Mouse (Mus musculus) retina, postnatal 7 days (tissue): ENCODE results near the gene Rpl13a.
"Not testable (repeated sequence)": the region's sequence is repeated elsewhere in the genome, so short reads cannot be mapped to it uniquely, and the experiment has no call there.

Source experiments
- DNase-seq: peaks from one replicate; pipeline ENCODE4 v3.0.0-alpha.2; 2012; ENCODE audit warnings: low read depth, low spot score

Rpl13a gene

DNA sequence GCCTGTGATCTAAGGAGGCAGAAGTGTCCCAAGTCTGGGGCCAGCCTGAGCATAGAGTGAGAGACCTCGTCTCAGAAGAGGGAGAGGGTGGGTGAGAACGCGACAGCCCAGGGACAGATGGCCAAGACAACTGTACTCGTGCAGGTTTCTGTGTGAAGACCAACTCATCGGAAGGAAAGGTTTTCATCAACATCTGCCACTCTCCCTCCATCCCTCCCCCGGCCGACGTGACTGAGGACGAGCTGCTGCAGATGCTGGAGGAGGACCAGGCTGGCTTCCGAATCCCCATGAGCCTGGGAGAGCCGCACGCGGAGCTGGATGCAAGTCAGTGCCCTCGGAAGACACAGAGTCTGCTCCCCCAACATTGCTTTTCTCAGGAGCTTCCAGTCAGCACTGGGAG is 28.9 kb upstream of the Rpl13a start:
- DNase-seq, result no peak

DNA sequence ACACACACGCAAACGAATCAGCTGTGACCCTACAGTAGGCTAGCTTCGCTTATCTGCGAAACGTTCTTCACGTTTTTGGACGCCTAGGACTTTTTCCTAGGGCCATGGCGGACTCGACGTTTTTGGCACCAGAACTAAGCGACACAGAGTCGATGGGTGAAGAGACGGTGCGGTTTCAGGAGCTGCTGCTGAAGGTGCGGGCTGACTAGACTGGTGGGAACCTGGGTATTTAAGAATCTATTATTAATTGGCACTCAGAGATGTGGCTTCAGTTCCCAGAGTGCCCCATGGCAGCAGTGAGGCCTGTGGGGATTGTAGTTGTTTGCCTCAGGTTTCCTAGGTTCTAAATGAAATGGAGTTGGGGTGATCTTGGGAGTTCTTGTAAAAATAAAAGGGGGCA is 27.6 kb upstream of the Rpl13a start:
- DNase-seq, result no peak

DNA sequence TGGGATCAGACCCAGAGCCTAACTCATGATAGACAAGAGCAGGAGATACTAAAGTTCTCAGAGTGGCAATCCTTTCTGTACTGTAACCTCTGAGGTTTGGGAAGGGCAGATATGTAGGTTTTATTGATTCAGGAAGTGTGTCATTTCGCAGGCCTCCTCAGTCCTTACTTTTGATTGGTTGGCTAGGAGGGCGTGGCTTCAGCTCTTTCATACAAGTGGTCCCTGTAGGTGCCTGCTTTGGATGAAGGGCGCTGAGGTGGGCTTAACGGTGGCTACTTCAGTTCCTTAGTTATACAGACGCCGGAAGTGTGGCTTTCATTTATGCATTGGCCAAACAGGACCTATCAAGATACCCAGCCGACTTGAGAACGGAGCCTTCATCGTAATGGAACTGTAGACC is 27.0 kb upstream of the Rpl13a start:
- DNase-seq, result no peak

DNA sequence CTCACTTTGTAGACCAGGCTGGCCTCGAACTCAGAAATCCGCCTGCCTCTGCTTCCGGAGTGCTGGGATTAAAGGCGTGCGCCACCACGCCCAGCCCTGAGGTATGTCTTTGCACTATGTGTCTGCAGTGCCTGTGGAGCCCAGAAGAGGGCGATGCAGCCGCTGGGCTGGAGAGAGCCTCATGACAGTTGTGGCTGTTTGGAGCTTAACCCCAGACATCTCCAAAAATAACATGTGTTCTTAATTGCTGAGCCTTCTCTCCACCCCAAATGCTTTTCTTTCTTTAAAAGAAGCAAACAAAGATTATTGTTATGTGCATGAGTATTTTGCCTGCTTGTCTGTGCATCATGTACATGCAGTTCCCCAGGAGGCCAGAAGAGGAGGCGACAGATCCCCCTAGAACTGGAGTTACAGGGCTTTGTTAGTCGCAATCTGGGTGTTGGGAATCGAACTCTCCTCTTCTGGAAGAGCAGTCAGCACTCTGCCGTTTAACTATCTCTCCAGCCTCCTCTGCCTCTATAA is 26.5 kb upstream of the Rpl13a start:
- no peak for DNase-seq

DNA sequence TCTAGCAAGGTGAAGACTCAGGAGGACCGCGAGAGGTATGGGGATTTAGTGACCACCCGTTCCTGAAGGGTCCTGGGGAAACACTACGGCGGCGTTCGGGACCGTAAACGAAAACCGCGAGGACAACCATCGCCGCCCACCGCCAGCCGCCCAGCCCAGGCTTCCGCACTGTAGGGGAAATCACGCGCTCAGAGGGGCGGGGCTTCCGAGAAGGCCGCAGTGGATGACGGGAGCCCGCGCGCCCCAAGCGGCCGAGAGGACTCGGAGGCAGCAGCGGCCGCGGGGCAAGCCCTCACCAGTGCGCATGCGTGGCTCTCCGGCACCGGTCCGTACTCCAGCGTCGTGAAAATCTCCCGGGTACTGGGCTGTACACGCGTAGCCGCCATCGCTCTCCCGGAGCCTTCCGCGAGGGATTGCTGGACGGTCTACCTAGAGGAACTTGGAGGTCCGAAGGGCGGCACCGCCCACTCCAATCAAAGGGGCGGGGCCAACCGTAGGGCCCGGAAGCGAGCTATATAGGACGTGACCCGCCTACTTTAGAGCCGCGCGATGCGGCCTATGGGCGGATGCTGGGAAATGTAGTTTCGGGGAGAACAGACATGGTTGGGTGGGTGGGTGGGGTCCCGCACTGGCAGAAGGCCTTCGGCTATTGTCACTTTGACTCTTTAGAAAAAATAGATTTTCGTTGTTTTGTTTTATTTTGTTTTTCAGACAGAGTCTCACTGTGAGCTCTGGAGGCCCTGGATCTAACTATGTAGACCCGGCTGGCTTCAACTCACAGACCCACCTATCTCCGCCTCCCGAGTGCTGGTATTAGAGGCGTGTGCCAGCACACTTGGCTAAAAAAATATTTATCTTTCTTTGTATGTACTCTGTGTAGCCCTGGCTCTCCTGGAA is 25.8 kb upstream of the Rpl13a start, which contains the start of the genes Pih1d1 and Aldh16a1:
Gene Pih1d1, plus strand, starts transcription at position 208 of the 897 bp plus-strand sequence.
Gene Aldh16a1, minus strand, starts transcription at position 489 of the 897 bp plus-strand sequence.
- DNase-seq, result peak; percentile 92

DNA sequence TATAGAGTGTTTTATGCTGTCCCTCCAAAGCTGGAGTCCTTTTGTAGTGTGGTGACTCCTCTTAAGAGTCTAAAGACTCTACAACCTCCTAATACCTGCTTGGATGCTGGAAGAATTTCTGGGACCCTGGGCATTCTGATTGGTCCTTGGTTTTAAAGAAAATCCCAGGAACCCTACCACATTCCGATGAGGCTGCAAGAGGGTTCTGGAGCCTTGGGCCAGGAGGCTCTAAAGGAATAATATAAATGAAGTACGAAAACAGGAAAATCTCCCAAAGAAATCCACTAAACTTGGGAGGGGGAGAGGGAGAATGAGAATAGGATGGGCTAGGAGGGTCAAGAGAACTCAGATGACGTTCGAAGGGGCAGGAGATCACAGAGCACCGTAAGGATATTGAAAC is 25.0 kb upstream of the Rpl13a start:
- no peak for DNase-seq

DNA sequence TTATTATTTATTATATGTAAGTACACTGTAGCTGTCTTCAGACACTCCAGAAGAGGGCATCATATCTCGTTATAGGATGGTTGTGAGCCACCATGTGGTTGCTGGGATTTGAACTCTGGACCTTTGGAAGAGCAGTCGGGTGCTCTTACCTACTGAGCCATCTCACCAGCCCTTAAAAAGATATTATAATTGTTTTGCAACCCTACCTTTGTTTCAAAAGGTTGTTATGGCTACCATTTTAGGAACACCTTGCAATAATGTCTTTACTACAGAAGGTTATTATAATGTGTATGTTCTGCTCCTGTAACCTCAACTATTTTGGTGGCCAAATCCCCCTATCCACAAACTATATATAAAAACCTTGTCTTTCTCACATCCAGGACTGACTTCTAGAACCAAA is 24.5 kb upstream of the Rpl13a start:
- DNase-seq, result not testable (repeated sequence)

DNA sequence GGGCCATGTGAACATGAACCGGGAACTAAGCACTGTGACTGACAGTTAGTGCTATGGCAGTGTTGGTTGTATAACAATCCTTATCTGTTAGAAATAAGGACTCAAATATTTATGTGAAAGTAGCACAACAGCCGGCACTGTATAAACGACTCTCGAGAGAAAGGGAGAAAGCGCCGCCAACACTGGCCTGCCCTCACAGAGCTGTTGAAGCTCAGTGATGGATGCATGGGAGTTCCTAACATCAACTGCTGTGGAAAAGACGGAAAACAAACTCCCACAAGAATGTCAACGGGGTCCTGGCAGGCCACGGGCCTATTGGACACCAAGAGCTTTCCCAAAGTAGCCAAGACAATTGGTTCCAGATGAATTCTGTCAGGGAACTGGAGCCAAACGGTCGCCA is 22.7 kb upstream of the Rpl13a start:
- no peak for DNase-seq

DNA sequence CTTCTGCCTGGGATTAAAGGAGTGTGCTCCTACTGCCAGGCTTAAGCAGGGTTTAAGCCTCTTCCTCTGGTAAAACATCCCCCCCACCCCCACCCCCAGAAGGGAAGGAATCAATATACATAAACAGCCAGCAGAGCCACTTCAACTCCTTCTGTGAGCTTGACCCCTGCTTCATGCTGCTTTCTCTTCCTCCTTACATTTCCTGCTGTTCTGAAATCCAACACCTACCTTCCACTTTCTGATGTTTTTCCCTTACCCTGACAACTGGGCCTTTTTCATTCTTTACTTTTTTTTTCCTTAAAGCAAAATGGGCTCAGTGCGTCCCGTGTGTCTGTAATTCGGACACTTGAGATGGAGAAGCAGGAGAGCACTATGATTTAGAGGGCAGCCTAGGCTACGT is 21.8 kb upstream of the Rpl13a start:
- no peak for DNase-seq

DNA sequence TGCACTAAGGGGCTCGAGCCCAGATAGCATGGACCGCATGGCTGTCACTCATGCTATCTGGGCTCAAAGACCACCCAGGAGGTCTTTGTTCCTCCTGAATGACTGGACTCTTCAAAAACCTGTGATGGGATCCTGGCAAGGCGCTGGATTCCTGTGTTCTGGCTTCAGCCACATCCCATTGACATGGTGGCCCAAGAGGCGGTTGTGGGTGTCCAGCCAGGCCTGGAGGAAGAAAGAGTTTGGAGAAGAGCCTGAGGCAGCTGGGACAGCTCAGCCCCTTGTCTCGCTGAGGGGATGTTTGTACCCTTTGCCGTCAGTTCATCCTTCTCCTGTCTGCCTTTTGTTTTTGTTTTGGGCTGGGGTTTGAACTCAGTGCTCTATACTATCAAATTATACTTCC is 21.0 kb upstream of the Rpl13a start:
- DNase-seq, result no peak

DNA sequence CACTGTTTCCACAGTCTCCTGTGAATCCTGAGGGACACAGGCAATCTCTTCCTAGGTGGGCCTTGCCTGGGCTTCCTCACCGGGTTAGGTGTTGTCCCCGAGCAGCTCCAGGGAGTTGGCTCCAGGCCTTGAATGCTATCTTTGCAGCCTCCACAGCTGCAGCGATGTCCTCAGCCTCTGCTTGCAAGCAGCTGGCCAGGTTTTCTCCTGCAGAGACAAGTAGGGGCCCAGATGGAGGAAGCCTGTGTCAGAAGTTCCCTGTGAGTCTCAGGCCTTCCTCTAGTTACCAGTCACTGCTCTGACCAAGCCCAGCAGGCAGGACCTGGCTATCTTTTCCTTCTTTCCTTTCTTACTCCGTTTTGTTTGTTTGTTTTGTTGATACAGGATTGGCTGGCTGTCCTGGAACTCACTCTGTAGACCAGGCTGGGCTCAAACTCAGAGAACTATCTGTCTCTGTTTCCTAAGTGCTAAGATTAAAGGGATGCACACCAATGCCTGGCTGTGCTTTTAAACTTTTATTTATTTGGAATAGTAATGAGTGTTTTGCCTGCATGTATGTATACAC is 20.1 kb upstream of the Rpl13a start:
- DNase-seq, result no peak

DNA sequence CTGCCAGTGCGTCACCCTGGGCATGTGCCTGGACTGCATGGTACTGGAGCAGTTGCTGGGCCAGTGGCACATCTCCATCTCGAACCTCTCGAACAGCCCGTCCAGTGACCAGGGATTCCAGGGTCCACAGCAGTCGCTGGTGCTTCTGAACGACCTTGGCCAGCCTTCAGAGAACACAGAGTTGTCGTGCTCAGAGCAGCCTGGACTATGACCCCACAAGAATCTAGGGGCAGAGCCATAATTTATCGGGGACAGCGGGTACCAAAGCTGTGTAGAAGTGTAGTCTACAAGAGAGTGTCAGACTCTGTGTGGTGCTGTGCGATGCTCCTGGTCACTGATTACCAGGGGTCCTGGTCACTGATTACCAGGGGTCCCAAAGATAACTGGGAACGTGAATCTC is 19.3 kb upstream of the Rpl13a start:
- no peak for DNase-seq

DNA sequence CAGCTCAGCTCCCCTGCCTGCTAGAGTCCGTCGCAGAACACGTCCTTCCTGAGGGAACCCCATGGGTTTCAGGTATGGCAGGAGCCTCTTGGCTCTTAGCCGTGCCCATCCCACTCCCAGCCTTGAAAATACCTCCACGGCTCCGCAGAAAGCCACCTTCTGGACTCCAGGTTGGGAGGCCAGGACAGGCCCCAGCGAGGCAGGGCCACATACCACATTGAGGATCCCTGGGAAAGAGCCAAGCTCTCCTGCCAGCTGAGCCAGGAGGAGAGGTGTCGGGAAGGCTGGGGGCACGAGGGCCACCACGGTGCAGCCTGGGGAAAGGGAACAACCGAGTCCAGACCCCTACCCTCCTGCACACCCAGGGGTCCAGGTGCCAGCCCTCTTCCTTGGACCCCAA is 18.7 kb upstream of the Rpl13a start:
- DNase-seq, result no peak

DNA sequence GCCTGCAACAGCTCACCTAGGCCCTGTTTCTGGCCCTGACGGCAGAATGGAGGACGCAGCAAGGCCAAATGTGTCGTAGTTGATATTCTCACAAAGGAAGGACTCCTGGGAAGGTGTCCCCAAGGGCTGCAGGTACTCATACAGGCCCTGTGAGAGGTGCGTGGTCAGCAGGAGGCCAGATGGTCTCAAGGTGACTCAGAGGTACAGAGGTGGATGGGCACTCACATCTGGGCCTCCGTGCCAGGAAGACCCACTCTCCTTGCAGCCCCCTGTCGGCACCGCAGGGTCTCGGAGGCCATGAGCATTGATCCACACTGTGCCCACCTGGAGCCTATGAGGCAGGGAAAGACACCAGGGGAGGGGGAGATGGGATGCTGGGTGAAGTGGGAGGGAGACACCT is 16.9 kb upstream of the Rpl13a start:
- DNase-seq, result no peak

DNA sequence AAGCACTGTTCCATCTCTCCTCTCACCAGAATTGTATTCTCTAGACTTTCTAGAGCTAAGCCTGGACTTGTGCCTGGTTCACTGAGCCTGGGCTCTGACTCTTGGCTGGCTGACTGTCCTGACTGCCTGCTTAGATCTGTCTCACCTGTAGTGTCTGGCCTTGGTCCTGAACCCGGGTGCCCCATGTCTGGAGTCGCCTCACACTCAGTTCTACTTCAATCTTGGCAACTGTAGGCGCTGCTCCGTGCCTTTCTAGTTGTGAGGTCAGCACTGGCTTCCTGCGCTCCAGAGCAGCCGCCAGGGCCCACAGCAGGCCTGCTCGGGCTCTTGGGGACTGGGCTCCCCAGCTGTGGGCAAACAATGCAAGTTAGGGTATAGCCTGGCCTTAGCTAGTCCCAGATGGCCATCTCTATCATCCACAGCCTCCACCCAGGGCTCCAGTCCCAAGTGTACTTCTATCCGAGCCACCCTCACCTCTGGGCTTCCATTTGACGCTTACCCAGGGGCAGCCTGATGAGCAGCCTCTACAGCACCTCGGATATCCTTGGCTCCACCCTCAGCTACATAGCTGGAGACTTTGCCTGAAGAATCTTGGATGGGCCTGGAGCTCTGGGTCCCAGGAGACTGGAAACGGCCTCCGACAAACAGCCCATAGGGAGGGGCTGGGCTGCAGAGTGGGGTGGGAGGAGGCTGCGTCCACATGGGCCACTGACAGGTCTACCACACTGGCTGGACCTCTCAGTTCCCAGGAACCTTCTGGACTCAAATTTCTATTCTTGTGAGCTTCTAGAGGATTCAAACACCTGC is 16.0 kb upstream of the Rpl13a start:
- no peak for DNase-seq

DNA sequence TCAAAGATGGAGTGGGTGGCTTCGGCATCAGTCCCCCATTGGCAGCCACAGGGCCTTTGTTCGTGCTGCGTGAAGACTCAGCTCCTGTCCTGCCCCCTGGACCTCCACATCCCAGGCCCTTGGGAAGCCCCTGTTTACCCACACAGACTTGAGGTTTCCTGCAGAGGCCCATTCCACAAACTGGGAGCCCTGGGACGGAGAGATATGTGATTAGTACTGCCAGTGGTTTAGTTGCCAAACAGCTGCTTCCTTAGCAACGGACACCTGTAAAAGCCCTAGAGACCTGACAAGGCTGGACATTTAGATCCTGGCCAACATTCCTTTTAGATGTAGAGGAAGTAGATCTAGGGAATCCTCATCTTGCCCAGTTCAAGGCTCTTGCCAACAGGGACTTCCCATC is 13.4 kb upstream of the Rpl13a start:
- DNase-seq, result no peak

DNA sequence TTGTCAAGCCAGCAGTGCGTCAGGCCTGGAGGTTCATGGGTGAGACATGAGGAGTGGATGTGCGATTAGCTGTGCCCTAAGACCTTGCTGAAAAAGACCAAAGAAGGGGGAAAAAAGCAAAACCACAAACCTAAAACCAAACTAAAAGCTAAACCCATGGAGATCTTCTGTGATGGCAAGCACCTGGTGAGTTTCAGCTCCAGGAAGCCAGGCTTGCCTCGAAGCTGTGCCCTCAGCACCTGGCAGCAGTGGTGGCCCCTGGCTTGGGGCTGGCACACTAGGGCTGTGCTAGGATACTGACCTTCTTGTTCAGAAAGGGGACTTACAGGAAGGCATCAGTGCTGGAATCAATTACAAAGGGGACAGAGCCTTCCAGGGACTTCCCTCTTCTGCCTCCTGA is 12.8 kb upstream of the Rpl13a start:
- no peak for DNase-seq

DNA sequence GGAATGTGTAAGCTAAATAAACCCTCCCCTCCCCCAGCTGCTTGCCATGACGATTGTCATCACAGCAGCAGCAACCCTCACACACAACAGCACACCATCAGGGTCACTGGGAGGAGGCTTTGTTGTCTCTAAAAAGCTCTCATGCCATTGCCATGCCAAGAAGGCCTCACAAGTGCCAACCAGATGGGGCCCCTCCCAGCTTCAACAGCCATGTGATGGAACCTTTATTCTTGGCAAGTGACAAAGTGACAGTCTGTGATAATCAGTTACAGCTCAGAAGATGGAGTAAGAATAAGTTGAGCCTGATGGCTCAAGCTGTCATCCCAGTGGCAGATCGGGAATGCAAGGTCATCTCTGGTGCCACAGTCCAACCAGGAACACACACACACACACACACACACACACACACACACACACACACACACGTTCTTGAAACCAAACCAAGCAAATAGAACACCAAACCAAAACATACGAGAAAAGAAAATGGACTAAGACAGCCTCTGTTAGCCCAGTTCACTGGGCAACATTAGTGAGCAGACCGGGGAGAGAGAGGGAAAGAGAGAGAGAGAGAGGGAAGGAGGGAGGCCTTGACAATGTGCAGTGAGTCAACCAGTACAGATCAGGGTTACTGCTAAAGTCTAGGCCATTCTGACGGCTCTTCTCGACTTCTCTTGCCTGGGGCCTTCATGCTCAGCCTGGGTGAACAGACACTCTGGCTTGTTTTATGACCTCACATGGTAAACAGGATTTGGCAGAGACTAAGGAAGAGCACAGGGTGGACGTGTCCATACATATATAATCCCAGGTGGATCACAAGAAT is 11.6 kb upstream of the Rpl13a start:
- DNase-seq, result no peak

DNA sequence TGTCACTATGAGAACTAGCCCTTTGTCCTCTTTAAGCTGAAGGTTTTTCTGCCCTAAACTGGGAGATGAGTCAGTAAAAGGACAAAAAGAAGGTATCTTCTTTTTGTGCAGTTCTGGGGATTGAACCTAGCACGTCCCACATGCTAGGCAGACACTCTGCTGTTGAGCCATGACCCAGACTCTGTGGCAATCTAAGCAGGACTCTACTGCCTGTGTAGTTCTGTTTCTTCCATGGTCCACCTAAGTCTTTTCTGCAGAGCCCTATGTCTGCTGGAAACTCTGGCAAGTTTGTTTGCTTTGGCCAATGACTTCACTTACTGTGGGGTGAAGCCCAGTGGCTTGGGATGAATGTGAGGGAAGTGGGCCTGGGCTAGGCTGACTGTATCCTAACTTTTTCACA is 9.8 kb upstream of the Rpl13a start:
- no peak for DNase-seq

DNA sequence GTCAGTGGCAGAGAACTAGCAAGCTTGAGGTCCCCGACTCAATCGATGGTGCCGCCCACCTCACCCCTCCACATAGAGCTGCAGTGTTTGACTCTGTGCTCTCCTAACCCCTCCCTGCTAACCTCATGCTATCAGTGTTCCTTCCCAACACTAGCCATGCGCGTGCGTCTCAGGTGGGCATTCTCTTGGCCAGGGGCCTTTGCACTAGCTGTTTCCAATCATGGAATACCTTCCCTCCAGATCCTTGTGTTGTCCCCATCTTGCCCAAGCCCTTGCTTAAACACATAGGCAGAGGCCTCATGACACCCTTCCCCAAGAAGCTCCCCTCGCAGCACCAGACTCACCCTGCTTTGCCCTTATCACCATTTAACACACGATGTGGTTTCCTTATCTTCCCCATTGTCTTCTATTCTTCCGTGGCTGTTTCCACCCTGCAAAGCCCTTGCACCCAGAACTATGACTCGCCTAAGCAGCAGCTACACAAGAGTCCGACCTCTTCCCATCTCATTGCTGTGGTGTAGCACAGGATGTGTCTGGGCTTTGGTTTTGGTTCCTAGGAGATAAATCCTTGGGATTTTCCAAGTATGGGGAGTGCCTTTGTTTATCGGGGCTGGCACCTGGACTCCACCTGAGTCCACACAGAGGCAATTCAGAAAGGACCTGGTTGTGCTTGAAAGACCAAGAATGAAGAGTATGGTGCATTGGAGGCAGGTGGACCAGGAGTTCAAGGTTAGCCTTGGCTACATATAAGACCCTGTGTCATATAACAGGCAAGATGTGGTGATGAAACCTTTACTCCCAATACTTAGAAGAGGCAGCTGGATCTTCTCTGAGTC is 8.8 kb upstream of the Rpl13a start:
- no peak for DNase-seq
